Mouse (Mus musculus): ENCODE measurements around the gene Ttc39a.

Ttc39a gene

GRCm38 (mm10) chr4:109420138-109420795, 13.8 kb downstream of the Ttc39a start:
- no peak for DNase-seq (ENCODE audit: low read depth, low spot score)

- DNase-seq (ENCODE audit: low read depth, low spot score) = no peak
Observed at GRCm38 (mm10) chr4:109421608-109422007, 15.2 kb downstream of the Ttc39a start.

GRCm38 (mm10) chr4:109422436-109422835, 16.0 kb downstream of the Ttc39a start:
- DNase-seq (ENCODE audit: low read depth, low spot score) = no peak

- DNase-seq (ENCODE audit: low read depth, low spot score) = no peak
Observed at GRCm38 (mm10) chr4:109423438-109423837, 17.0 kb downstream of the Ttc39a start.

GRCm38 (mm10) chr4:109427058-109427457, 20.6 kb downstream of the Ttc39a start:
- no peak for DNase-seq (ENCODE audit: low read depth, low spot score)

GRCm38 (mm10) chr4:109430250-109430649, 23.8 kb downstream of the Ttc39a start:
- no peak for DNase-seq (ENCODE audit: low read depth, low spot score)

- DNase-seq (ENCODE audit: low read depth, low spot score) = no peak
Observed at GRCm38 (mm10) chr4:109430854-109431253, 24.4 kb downstream of the Ttc39a start.

- DNase-seq (ENCODE audit: low read depth, low spot score) = no peak
Observed at GRCm38 (mm10) chr4:109432668-109433375, 26.4 kb downstream of the Ttc39a start.

GRCm38 (mm10) chr4:109433641-109434040, 27.2 kb downstream of the Ttc39a start:
- DNase-seq (ENCODE audit: low read depth, low spot score) = no peak

GRCm38 (mm10) chr4:109434256-109434655, 27.8 kb downstream of the Ttc39a start:
- no peak for DNase-seq (ENCODE audit: low read depth, low spot score)

- no peak for DNase-seq (ENCODE audit: low read depth, low spot score)
Observed at GRCm38 (mm10) chr4:109437913-109438878, 31.8 kb downstream of the Ttc39a start.

GRCm38 (mm10) chr4:109439101-109439500, 32.7 kb downstream of the Ttc39a start:
- no peak for DNase-seq (ENCODE audit: low read depth, low spot score)

- DNase-seq (ENCODE audit: low read depth, low spot score) = no peak
Observed at GRCm38 (mm10) chr4:109439825-109440248, 33.4 kb downstream of the Ttc39a start.

- no peak for DNase-seq (ENCODE audit: low read depth, low spot score)
Observed at GRCm38 (mm10) chr4:109440381-109440780, 34.0 kb downstream of the Ttc39a start.

- no peak for DNase-seq (ENCODE audit: low read depth, low spot score)
Observed at GRCm38 (mm10) chr4:109441000-109441399, 34.6 kb downstream of the Ttc39a start.

- DNase-seq (ENCODE audit: low read depth, low spot score) = no peak
Observed at GRCm38 (mm10) chr4:109442126-109442525, 35.7 kb downstream of the Ttc39a start.

GRCm38 (mm10) chr4:109442649-109443048, 36.2 kb downstream of the Ttc39a start:
- no peak for DNase-seq (ENCODE audit: low read depth, low spot score)

- DNase-seq (ENCODE audit: low read depth, low spot score) = no peak
Observed at GRCm38 (mm10) chr4:109444471-109444870, 38.0 kb downstream of the Ttc39a start.

- DNase-seq (ENCODE audit: low read depth, low spot score) = no peak
Observed at GRCm38 (mm10) chr4:109444951-109445350, 38.5 kb downstream of the Ttc39a start.

GRCm38 (mm10) chr4:109445397-109445796, 39.0 kb downstream of the Ttc39a start:
- DNase-seq (ENCODE audit: low read depth, low spot score) = no peak

GRCm38 (mm10) chr4:109445956-109446355, 39.5 kb downstream of the Ttc39a start:
- no peak for DNase-seq (ENCODE audit: low read depth, low spot score)

GRCm38 (mm10) chr4:109448531-109448930, 42.1 kb downstream of the Ttc39a start:
- no peak for DNase-seq (ENCODE audit: low read depth, low spot score)
